Mouse (Mus musculus): ENCODE measurements at regions not wholly inside any gene's neighbourhood (a gene's known extent, or its start where the extent isn't known, plus 50 kb on each side); places are given as distances from the start of the nearest gene placed in this dataset.

DNA sequence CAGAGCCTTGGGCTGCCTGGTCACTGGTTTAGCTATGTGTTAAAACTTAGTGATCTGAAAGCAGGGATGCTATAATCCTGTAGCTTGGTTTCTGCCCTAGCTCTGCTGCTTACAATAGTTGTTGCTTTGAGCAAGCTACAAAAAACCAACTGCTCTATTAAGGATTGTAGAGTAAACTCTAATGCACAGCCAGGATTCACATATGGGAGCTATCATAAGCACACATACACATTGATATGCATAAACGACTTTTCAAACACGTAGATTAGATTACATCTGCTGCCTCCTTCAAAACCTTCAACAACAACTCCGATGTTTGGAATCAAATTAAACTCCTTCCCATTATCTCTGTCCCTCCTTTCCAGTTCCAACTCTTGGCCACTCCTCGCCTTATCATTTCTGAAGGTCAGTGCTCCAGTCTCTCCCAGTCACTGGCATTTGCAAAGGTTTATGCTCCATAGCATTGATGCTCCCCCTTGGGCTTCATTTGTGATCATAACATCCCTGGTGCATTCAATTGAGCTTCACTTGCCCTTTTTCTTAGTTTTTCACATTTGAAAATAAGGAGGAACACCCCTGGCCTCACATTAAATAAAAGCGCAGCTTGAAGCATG, 492.9 kb downstream of the Otol1 start:
- Histone ChIP-seq H3K36me3 (ENCODE audit: control insufficient read depth, insufficient read depth, low read length) (no peaks in the 10 kb centered on the region), H3K27me3 (replicated peaks; ENCODE audit: control insufficient read depth, insufficient read depth, low read length) (no peaks in the 10 kb centered on the region), H3K27ac (ENCODE audit: insufficient read depth, low read depth, low read length) (no peak overlapping the region), H3K4me3 (ENCODE audit: insufficient read depth, low read depth, low read length) (no peak overlapping the region), H3K4me1 (ENCODE audit: control insufficient read depth, insufficient read depth, low read length) (no peaks in the 10 kb centered on the region)
- TF ChIP-seq POLR2A (IDR thresholded peaks at IDR 0.05; ENCODE audit: low read depth, low read length) (no peak), CTCF (conservative IDR thresholded peaks at IDR 0.05; ENCODE audit: insufficient read depth, insufficient read length, low read depth, low read length) (no peak)
- DNase-seq: no peak
- 78% methylated on average over 5 of the region's 5 CpGs for WGBS

DNA sequence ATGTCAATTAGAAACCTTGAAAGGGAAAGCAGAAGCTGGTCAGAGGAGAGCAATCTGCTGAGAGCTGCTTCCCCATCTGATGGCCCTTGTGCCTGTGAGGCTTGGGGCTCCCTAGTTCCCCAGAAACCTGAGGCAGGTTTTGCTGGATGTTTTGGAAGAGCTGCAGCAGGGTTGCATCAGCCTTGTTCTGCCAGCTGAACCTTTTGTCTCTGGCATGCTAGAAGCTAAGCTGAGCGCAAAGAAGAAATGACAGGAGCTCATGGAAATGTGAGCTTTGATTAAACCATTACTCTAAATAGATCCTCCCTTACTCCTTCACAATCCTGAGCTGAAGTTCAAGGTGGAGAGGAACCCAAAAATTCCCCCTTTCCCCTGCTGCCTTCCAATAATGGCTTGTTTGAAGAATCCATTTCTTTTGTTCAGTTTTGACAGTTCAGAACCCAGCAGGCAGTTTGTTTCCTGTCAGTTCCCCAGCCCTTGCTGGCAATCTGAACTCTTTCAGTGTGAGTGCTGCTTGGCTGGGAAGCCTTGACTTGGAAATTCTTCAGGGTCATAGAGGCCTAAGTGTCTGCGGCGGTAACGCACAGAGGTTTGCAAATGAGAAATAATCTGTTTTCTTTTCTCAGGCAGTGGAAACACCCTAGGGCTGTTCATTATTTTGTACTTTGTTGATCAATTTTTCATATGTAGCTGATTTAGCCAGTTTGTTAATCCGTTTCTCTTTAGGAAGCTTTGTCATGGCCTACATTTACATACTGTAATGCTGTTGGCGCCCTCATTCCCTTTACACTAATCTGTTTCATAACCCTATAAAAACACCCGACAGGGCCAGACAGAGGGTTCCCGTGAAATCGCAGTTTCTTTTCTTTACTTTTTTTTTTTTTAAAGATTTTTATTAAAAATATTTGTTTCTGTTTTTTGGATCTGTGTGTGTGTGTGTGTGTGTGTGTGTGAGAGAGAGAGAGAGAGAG, 493.9 kb downstream of the Otol1 start:
- Histone ChIP-seq H3K27ac (ENCODE audit: insufficient read depth, low read depth, low read length) (no peak overlapping the region), H3K4me3 (ENCODE audit: insufficient read depth, low read depth, low read length) (no peak overlapping the region), H3K4me1 (ENCODE audit: control insufficient read depth, insufficient read depth, low read length) (no peaks in the 10 kb centered on the region), H3K36me3 (ENCODE audit: control insufficient read depth, insufficient read depth, low read length) (no peaks in the 10 kb centered on the region), H3K27me3 (replicated peaks; ENCODE audit: control insufficient read depth, insufficient read depth, low read length) (no peaks in the 10 kb centered on the region)
- no peak for DNase-seq
- TF ChIP-seq CTCF (conservative IDR thresholded peaks at IDR 0.05; ENCODE audit: insufficient read depth, insufficient read length, low read depth, low read length) (no peak), POLR2A (IDR thresholded peaks at IDR 0.05; ENCODE audit: low read depth, low read length) (no peak)
- WGBS: 60% methylated on average over 9 of the region's 9 CpGs

DNA sequence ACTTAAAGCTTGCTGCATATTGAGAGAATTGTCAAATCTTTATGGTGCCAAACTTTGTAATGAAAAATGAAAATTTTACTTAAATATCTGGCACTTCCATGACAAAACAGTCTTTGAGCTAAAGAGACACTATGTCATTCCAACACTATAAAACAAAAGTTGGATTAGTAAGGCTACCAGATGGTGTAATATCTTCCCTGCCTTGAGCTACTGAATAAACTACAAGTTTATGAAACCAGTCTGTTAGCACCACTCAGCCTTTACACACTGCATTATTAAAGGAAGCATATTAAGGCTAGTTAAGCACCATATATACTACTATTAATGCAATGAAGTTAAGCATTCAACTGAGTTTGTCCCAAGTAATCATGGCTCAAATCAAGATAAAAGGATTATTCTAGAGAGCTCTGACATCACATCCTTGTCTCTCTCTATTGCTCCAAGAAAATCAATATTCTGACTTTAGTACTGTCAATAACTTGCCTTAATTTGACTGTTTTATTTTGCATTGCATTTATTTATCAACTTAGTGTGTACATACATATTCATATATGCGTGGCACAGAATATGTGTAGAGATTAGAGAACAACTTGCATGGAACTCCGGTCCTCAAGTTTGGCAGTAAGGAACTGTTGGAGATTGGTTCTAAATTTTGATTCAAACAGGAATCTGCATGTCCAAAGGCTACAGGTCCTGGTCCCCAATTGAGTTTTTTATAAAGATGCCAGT, 526.3 kb downstream of the Otol1 start:
- Histone ChIP-seq H3K27ac (ENCODE audit: insufficient read depth, low read depth, low read length) (no peak overlapping the region), H3K27me3 (replicated peaks; ENCODE audit: control insufficient read depth, insufficient read depth, low read length) (no peaks in the 10 kb centered on the region), H3K36me3 (ENCODE audit: control insufficient read depth, insufficient read depth, low read length) (no peaks in the 10 kb centered on the region), H3K4me1 (ENCODE audit: control insufficient read depth, insufficient read depth, low read length) (no peaks in the 10 kb centered on the region), H3K4me3 (ENCODE audit: insufficient read depth, low read depth, low read length) (no peak overlapping the region)
- TF ChIP-seq CTCF (conservative IDR thresholded peaks at IDR 0.05; ENCODE audit: insufficient read depth, insufficient read length, low read depth, low read length) (no peak), POLR2A (IDR thresholded peaks at IDR 0.05; ENCODE audit: low read depth, low read length) (no peak)
- WGBS: 92% methylated on average over 2 of the region's 2 CpGs
- DNase-seq: no peak

DNA sequence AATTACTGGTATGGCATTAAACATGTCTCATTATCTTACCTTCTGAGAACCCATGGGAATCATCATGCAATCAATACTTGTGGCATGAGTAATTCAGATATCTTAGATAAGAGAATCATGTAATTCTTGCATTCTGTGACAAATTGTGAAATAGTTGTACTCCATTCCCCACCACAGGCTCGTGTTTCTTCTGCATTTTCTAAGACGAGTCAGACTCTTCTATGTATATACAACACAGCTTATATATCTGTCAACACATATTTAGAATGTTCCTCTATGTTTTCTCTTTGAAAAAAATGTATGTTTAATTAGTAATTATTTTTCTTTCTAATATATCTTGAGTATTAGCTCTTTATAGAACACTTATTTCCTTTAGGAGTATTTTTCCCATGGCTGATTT, 527.7 kb downstream of the Otol1 start:
- H3K4me3 ChIP-seq (ENCODE audit: insufficient read depth, low read depth, low read length): no peak overlapping the region
- TF ChIP-seq POLR2A (IDR thresholded peaks at IDR 0.05; ENCODE audit: low read depth, low read length) (no peak), CTCF (conservative IDR thresholded peaks at IDR 0.05; ENCODE audit: insufficient read depth, insufficient read length, low read depth, low read length) (no peak)
- no peaks in the 10 kb centered on the region for H3K36me3 ChIP-seq (ENCODE audit: control insufficient read depth, insufficient read depth, low read length)
- no peaks in the 10 kb centered on the region for H3K4me1 ChIP-seq (ENCODE audit: control insufficient read depth, insufficient read depth, low read length)
- no peak for DNase-seq
- H3K27ac ChIP-seq (ENCODE audit: insufficient read depth, low read depth, low read length): no peak overlapping the region
- WGBS: 69% methylated on average over 2 of the region's 2 CpGs
- H3K27me3 ChIP-seq (replicated peaks; ENCODE audit: control insufficient read depth, insufficient read depth, low read length): no peaks in the 10 kb centered on the region

DNA sequence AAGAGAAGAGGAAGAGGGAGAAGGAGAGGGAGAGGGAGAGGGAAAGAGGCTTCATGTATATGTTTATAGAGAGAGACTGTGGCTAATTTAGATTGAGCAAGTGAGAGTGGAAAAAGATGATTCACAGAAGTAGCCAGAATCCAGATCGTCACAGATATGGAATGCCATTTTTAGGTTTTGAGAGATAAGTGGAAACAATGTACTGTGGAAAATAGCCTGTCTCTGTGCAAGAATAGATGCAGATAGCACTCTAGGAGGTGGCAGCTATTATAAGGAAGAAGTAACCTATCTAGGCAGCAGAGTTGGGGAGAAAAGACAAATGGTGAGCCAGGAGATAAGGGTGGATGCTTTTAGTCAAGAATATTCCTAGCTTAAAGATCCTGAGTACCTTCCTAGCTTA, 536.5 kb downstream of the Otol1 start:
- no peaks in the 10 kb centered on the region for H3K36me3 ChIP-seq (ENCODE audit: control insufficient read depth, insufficient read depth, low read length)
- DNase-seq: no peak
- TF ChIP-seq POLR2A (IDR thresholded peaks at IDR 0.05; ENCODE audit: low read depth, low read length) (no peak), CTCF (conservative IDR thresholded peaks at IDR 0.05; ENCODE audit: insufficient read depth, insufficient read length, low read depth, low read length) (no peak)
- H3K4me3 ChIP-seq (ENCODE audit: insufficient read depth, low read depth, low read length): no peak overlapping the region
- H3K4me1 ChIP-seq (ENCODE audit: control insufficient read depth, insufficient read depth, low read length): no peaks in the 10 kb centered on the region
- no peak overlapping the region for H3K27ac ChIP-seq (ENCODE audit: insufficient read depth, low read depth, low read length)
- no peaks in the 10 kb centered on the region for H3K27me3 ChIP-seq (replicated peaks; ENCODE audit: control insufficient read depth, insufficient read depth, low read length)
- 73% methylated on average over 1 of the region's 1 CpGs for WGBS

DNA sequence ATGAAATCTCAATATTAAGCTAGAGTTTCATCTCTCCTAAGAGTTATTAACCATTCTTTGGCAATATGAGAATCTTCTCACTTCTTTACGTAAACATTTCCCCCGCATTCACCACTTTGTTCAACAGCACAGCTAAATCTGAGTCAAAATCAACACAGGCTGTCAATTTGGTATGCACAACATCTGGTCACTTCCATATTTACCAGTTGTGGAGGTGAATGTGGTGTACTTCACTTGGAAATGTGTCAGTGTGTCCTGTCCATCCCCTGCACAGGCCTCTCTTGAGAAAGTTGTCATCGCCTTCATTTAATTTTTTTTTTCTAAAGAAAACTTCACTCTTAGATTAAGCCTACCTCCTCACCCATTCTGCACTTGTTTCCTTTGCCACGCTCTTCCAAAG, 550.4 kb downstream of the Otol1 start:
- Histone ChIP-seq H3K27me3 (replicated peaks; ENCODE audit: control insufficient read depth, insufficient read depth, low read length) (no peaks in the 10 kb centered on the region), H3K27ac (ENCODE audit: insufficient read depth, low read depth, low read length) (no peak overlapping the region), H3K4me3 (ENCODE audit: insufficient read depth, low read depth, low read length) (no peak overlapping the region), H3K36me3 (ENCODE audit: control insufficient read depth, insufficient read depth, low read length) (no peaks in the 10 kb centered on the region), H3K4me1 (ENCODE audit: control insufficient read depth, insufficient read depth, low read length) (no peaks in the 10 kb centered on the region)
- WGBS: 74% methylated on average over 4 of the region's 4 CpGs
- no peak for DNase-seq
- TF ChIP-seq POLR2A (IDR thresholded peaks at IDR 0.05; ENCODE audit: low read depth, low read length) (no peak), CTCF (conservative IDR thresholded peaks at IDR 0.05; ENCODE audit: insufficient read depth, insufficient read length, low read depth, low read length) (no peak)
